Mouse (Mus musculus) ovary, adult 18-20 months (tissue): ENCODE measurements around the gene Dact3.
A peak's percentile ranks its signal among the peaks of the same experiment; 100 is the strongest.

ENCODE experiments used
- DNase-seq: peaks from one replicate; pipeline ENCODE4 v3.0.0; 2022; ENCODE audit warnings: low spot score, mixed read lengths

Gene Dact3

GRCm38 (mm10) chr7:16858336-16858735 lies 16.8 kb upstream of the Dact3 start:
- DNase-seq: no peak

GRCm38 (mm10) chr7:16859902-16860651 lies 15.0 kb upstream of the Dact3 start:
- DNase-seq: no peak

- no peak for DNase-seq
Observed at GRCm38 (mm10) chr7:16867488-16867887, 7.6 kb upstream of the Dact3 start.

GRCm38 (mm10) chr7:16869497-16869896 lies 5.6 kb upstream of the Dact3 start:
- no peak for DNase-seq

- DNase-seq: no peak
Observed at GRCm38 (mm10) chr7:16871600-16871999, 3.5 kb upstream of the Dact3 start.

- no peak for DNase-seq
Observed at GRCm38 (mm10) chr7:16872478-16872877, 2.6 kb upstream of the Dact3 start.

- no peak for DNase-seq
Observed at GRCm38 (mm10) chr7:16873392-16873791, 1.7 kb upstream of the Dact3 start.

GRCm38 (mm10) chr7:16874190-16874589 lies 927 bp upstream of the Dact3 start:
- DNase-seq: peak; percentile 56

- DNase-seq: peak; percentile 100
Observed at GRCm38 (mm10) chr7:16874756-16875309, 284 bp upstream of the Dact3 start.

GRCm38 (mm10) chr7:16875326-16875725 lies 209 bp downstream of the Dact3 start:
- DNase-seq: no peak

GRCm38 (mm10) chr7:16876006-16876405 lies 889 bp downstream of the Dact3 start:
- DNase-seq: no peak

GRCm38 (mm10) chr7:16876608-16877007 lies 1.5 kb downstream of the Dact3 start:
- DNase-seq: no peak

- DNase-seq: no peak
Observed at GRCm38 (mm10) chr7:16877717-16878116, 2.6 kb downstream of the Dact3 start.

GRCm38 (mm10) chr7:16879796-16880547 lies 4.9 kb downstream of the Dact3 start:
- DNase-seq: no peak

GRCm38 (mm10) chr7:16880615-16881014 lies 5.5 kb downstream of the Dact3 start:
- DNase-seq: no peak

- DNase-seq: no peak
Observed at GRCm38 (mm10) chr7:16883162-16883561, 8.0 kb downstream of the Dact3 start.

- no peak for DNase-seq
Observed at GRCm38 (mm10) chr7:16884334-16884733, 9.2 kb downstream of the Dact3 start.

GRCm38 (mm10) chr7:16885271-16885776 lies 10.2 kb downstream of the Dact3 start:
- DNase-seq: no peak

GRCm38 (mm10) chr7:16885905-16886304 lies 10.8 kb downstream of the Dact3 start:
- DNase-seq: no peak

- DNase-seq: no peak
Observed at GRCm38 (mm10) chr7:16890536-16890935, 15.4 kb downstream of the Dact3 start.

GRCm38 (mm10) chr7:16890944-16891343 lies 15.8 kb downstream of the Dact3 start:
- peak; percentile 67 for DNase-seq

- DNase-seq: peak; percentile 56
Observed at GRCm38 (mm10) chr7:16891641-16892351, 16.7 kb downstream of the Dact3 start, which contains the start of gene Gng8. Gng8 (plus strand) TSS chr7:16891786.
